Mouse (Mus musculus) lung, adult 2 months (tissue): ENCODE results near the gene Olfr901.

ENCODE experiments used
- CTCF ChIP-seq: fragments of 200-500 bp; IDR thresholded peaks from 2 replicates; pipeline ENCODE4 v1.5.1; 2011; ENCODE audit warnings: mild to moderate bottlenecking, low read length, control low read depth; ENCODE audit not compliant: insufficient read depth
- POLR2A ChIP-seq: fragments of 200-500 bp; IDR thresholded peaks from 2 replicates; pipeline ENCODE4 v1.6.1; 2011; ENCODE audit warnings: low read depth, mild to moderate bottlenecking, control low read depth, low read length, borderline replicate concordance; ENCODE audit errors: extremely low read depth

GRCm38 (mm10) chr9:38401398-38401797 lies 27.9 kb upstream of the Olfr901 start, which contains the start of gene Olfr147:
- no peak for TF ChIP-seq CTCF
- TF ChIP-seq POLR2A = no peak
